Mouse (Mus musculus) kidney, adult 2 months (tissue): ENCODE data around the gene Tctex1d1.

Source experiments
- CTCF ChIP-seq: fragments of 200-500 bp; conservative IDR thresholded peaks from 2 replicates; pipeline ENCODE4 v1.5.1; 2011; ENCODE audit warnings: low read depth, mild to moderate bottlenecking, control low read depth, low read length, moderate library complexity, mixed read lengths; ENCODE audit not compliant: insufficient read depth, insufficient read length
- POLR2A ChIP-seq: fragments of 200-500 bp; IDR thresholded peaks from one replicate; pipeline ENCODE4 v1.6.1; 2011; ENCODE audit warnings: low read depth, low read length, control low read depth

- TF ChIP-seq CTCF: no peak
- no peak for TF ChIP-seq POLR2A
These were observed 979 bp downstream of the Tctex1d1 start for GRCm38 (mm10) chr4:102979385-102979784.
